Mouse (Mus musculus) bone marrow macrophage, adult 2 months (primary cell): ENCODE data around the gene Alk. TPM values are rescaled to one million over a fixed set of nuclear protein-coding genes. Genes with fewer than 3 reads are reported as not detected.

Experiments
- H3K27ac ChIP-seq: 2 replicates; pipeline ENCODE4 v1.5.1; 2012; ENCODE audit warnings: low read depth, low read length; ENCODE audit not compliant: insufficient read depth
- H3K4me1 ChIP-seq: 2 replicates; pipeline ENCODE4 v1.6.1; 2012; ENCODE audit warnings: low read length; ENCODE audit not compliant: control insufficient read depth, insufficient read depth
- H3K4me3 ChIP-seq: 2 replicates; pipeline ENCODE4 v1.5.1; 2012; ENCODE audit warnings: mild to moderate bottlenecking, low read length, moderate library complexity; ENCODE audit not compliant: insufficient read depth
- CTCF ChIP-seq: IDR thresholded peaks from 2 replicates; pipeline ENCODE4 v1.5.1; 2012; ENCODE audit warnings: low read depth, mild to moderate bottlenecking, low read length, moderate library complexity
- POLR2A ChIP-seq: IDR thresholded peaks from 2 replicates; pipeline ENCODE4 v1.6.1; 2012; ENCODE audit warnings: mild to moderate bottlenecking, low read depth, low read length, borderline replicate concordance
- polyA plus RNA-seq: library from polyadenylated mRNA; stranded (reverse); fragments of >200 nt; gene quantifications from 2 replicates; pipeline ENCODE4 v1.2.4, GENCODE M21; 2012; ENCODE audit not compliant: missing spikeins, insufficient read depth, insufficient read length

The Alk gene
- polyA plus RNA-seq, 1 experiment = not detected

- Histone ChIP-seq H3K4me1 (no peaks in the 10 kb centered on the region), H3K27ac (no peak overlapping the region), H3K4me3 (no peak overlapping the region)
- no peak for TF ChIP-seq CTCF
- TF ChIP-seq POLR2A = no peak
These were observed 69.1 kb downstream of the Alk start for GRCm38 (mm10) chr17:72535304-72535703.

- no peak for TF ChIP-seq POLR2A
- TF ChIP-seq CTCF = no peak
- H3K4me1 ChIP-seq = no peaks in the 10 kb centered on the region
These were observed 72.2 kb downstream of the Alk start for GRCm38 (mm10) chr17:72532266-72532665.

GRCm38 (mm10) chr17:72528481-72528880 lies 75.9 kb downstream of the Alk start:
- no peaks in the 10 kb centered on the region for H3K4me1 ChIP-seq
- H3K4me3 ChIP-seq = no peak overlapping the region
- H3K27ac ChIP-seq = no peak overlapping the region
- TF ChIP-seq CTCF = no peak
- TF ChIP-seq POLR2A = no peak

More at GRCm38 (mm10) chr17:72532266-72532665, 72.2 kb downstream of the Alk start:
- Histone ChIP-seq H3K4me3 (no peak overlapping the region), H3K27ac (no peak overlapping the region)

- TF ChIP-seq CTCF (no peak), POLR2A (no peak)
- Histone ChIP-seq H3K27ac (no peak overlapping the region), H3K4me1 (no peaks in the 10 kb centered on the region), H3K4me3 (no peak overlapping the region)
These were observed 76.9 kb downstream of the Alk start for GRCm38 (mm10) chr17:72527481-72527880.

GRCm38 (mm10) chr17:72526356-72526755 lies 78.1 kb downstream of the Alk start:
- H3K4me1 ChIP-seq = no peaks in the 10 kb centered on the region
- H3K27ac ChIP-seq = no peak overlapping the region
- TF ChIP-seq CTCF (no peak), POLR2A (no peak)
- H3K4me3 ChIP-seq = no peak overlapping the region

- Histone ChIP-seq H3K27ac (no peak overlapping the region), H3K4me1 (no peaks in the 10 kb centered on the region), H3K4me3 (no peak overlapping the region)
- TF ChIP-seq CTCF = no peak
- TF ChIP-seq POLR2A = no peak
These were observed 79.6 kb downstream of the Alk start for GRCm38 (mm10) chr17:72524839-72525238.

- TF ChIP-seq CTCF = no peak
- no peak for TF ChIP-seq POLR2A
- no peak overlapping the region for H3K27ac ChIP-seq
- H3K4me1 ChIP-seq = no peaks in the 10 kb centered on the region
- H3K4me3 ChIP-seq = no peak overlapping the region
These were observed 81.4 kb downstream of the Alk start for GRCm38 (mm10) chr17:72523006-72523405.

- no peak overlapping the region for H3K4me3 ChIP-seq
- H3K27ac ChIP-seq = no peak overlapping the region
- no peak for TF ChIP-seq POLR2A
- TF ChIP-seq CTCF = peak; percentile 14; the same call in 1 of the 2 replicates
- no peaks in the 10 kb centered on the region for H3K4me1 ChIP-seq
These were observed 82.0 kb downstream of the Alk start for GRCm38 (mm10) chr17:72522381-72522780.

- H3K4me3 ChIP-seq = no peak overlapping the region
- no peak for TF ChIP-seq POLR2A
- no peak for TF ChIP-seq CTCF
- no peak overlapping the region for H3K27ac ChIP-seq
- H3K4me1 ChIP-seq = no peaks in the 10 kb centered on the region
These were observed 83.1 kb downstream of the Alk start for GRCm38 (mm10) chr17:72521353-72521752.

- H3K4me3 ChIP-seq = no peak overlapping the region
- H3K27ac ChIP-seq = no peak overlapping the region
- TF ChIP-seq POLR2A = no peak
- no peak for TF ChIP-seq CTCF
- no peaks in the 10 kb centered on the region for H3K4me1 ChIP-seq
These were observed 93.7 kb downstream of the Alk start for GRCm38 (mm10) chr17:72510746-72511145.
